Mouse (Mus musculus) MEL (cell line): Measurements from ENCODE around the gene Rtp3. TPM values are rescaled to one million over a fixed set of nuclear protein-coding genes. Genes with fewer than 3 reads are reported as not detected.

Experiments used
- DNase-seq: peaks from one replicate; pipeline ENCODE4 v3.0.0; 2011; ENCODE audit warnings: low read depth, low spot score
- H3K27ac ChIP-seq: 2 replicates; pipeline ENCODE4 v1.5.1; 2012; ENCODE audit warnings: low read depth, mild to moderate bottlenecking, control low read depth, low read length, moderate library complexity; ENCODE audit not compliant: control insufficient read depth
- H3K27me3 ChIP-seq, 2 experiments: fragments of 150-350 bp in 1 of 2; sonication (generic) in 1 of 2; 2 replicates each; pipeline ENCODE4 v1.6.1; 2012; ENCODE audit warnings: low read length in 2 of 2, mild to moderate bottlenecking in 2 of 2, improper control_type of control experiment in 1 of 2, moderate library complexity in 1 of 2; ENCODE audit not compliant: insufficient read depth in 2 of 2, control insufficient read depth in 1 of 2
- H3K36me3 ChIP-seq, 2 experiments: 2 replicates each; pipeline ENCODE4 v1.6.1; 2012 to 2014; ENCODE audit warnings: low read length in 2 of 2, improper control_type of control experiment in 1 of 2, inconsistent platforms in 1 of 2, mild to moderate bottlenecking in 1 of 2; ENCODE audit not compliant: insufficient read depth in 2 of 2, control insufficient read depth in 1 of 2
- H3K4me1 ChIP-seq, 2 experiments: fragments of 150-350 bp in 1 of 2; sonication (generic) in 1 of 2; 2 replicates each; pipeline ENCODE4 v1.6.1; 2012; ENCODE audit warnings: low read length in 2 of 2, improper control_type of control experiment in 1 of 2, mild to moderate bottlenecking in 1 of 2; ENCODE audit not compliant: insufficient read depth in 2 of 2, control insufficient read depth in 1 of 2
- H3K4me3 ChIP-seq, 2 experiments: fragments of 150-350 bp in 1 of 2; sonication (generic) in 1 of 2; 2 replicates each; pipeline ENCODE4 v1.5.1; 2012; ENCODE audit warnings: low read depth in 2 of 2, low read length in 2 of 2, mild to moderate bottlenecking in 2 of 2, moderate library complexity in 2 of 2, control low read depth in 1 of 2, improper control_type of control experiment in 1 of 2; ENCODE audit not compliant: control insufficient read depth in 1 of 2, insufficient read depth in 1 of 2
- H3K79me2 ChIP-seq: 2 replicates; pipeline ENCODE4 v1.6.1; 2012; ENCODE audit warnings: mild to moderate bottlenecking, low read length, moderate library complexity; ENCODE audit not compliant: control insufficient read depth, poor library complexity, insufficient read depth
- H3K9ac ChIP-seq: 2 replicates; pipeline ENCODE4 v1.6.1; 2012; ENCODE audit warnings: low read depth, mild to moderate bottlenecking, control low read depth, low read length, moderate library complexity; ENCODE audit not compliant: control insufficient read depth, poor library complexity, severe bottlenecking
- H3K9me3 ChIP-seq: fragments of 150-350 bp; sonication (generic); replicated peaks from 2 replicates; pipeline ENCODE4 v1.6.1; 2012; ENCODE audit warnings: mild to moderate bottlenecking, low read length, improper control_type of control experiment, moderate library complexity; ENCODE audit not compliant: insufficient read depth
- BHLHE40 ChIP-seq: IDR thresholded peaks from 2 replicates; pipeline ENCODE4 v1.6.1; 2012; ENCODE audit warnings: low read depth, mild to moderate bottlenecking, inconsistent platforms, low read length, improper control_type of control experiment, borderline replicate concordance
- CHD2 ChIP-seq: IDR thresholded peaks from 2 replicates; pipeline ENCODE4 v1.6.1; 2011; ENCODE audit warnings: low read length, improper control_type of control experiment
- CTCF ChIP-seq, 3 experiments: IDR thresholded peaks in 2 of 3; conservative IDR thresholded peaks in 1 of 3; 2 replicates each; pipeline ENCODE4 v1.5.1; 2011 to 2012; ENCODE audit warnings: low read length in 3 of 3, low read depth in 2 of 3, mild to moderate bottlenecking in 2 of 3, improper control_type of control experiment in 1 of 3, inconsistent platforms in 1 of 3, mixed read lengths in 1 of 3, moderate library complexity in 1 of 3; ENCODE audit not compliant: control insufficient read depth in 1 of 3, insufficient read depth in 1 of 3, poor library complexity in 1 of 3, severe bottlenecking in 1 of 3
- ELF1 ChIP-seq: IDR thresholded peaks from 2 replicates; pipeline ENCODE4 v1.6.1; 2014; ENCODE audit warnings: low read depth, mild to moderate bottlenecking, inconsistent platforms, low read length, improper control_type of control experiment, moderate library complexity
- GATA1 ChIP-seq: IDR thresholded peaks from 2 replicates; pipeline ENCODE4 v1.6.1; 2011; ENCODE audit warnings: low read depth, low read length, improper control_type of control experiment
- MXI1 ChIP-seq: IDR thresholded peaks from 2 replicates; pipeline ENCODE4 v1.6.1; 2011; ENCODE audit warnings: mild to moderate bottlenecking, low read depth, low read length, improper control_type of control experiment
- NELFE ChIP-seq: IDR thresholded peaks from 2 replicates; pipeline ENCODE4 v1.6.1; 2011; ENCODE audit warnings: low read depth, low read length, improper control_type of control experiment
- POLR2A ChIP-seq, 2 experiments: IDR thresholded peaks; 2 replicates each; pipeline ENCODE4 v1.6.1; 2011 to 2012; ENCODE audit warnings: low read length in 2 of 2, mild to moderate bottlenecking in 2 of 2, control low read depth in 1 of 2, improper control_type of control experiment in 1 of 2, low read depth in 1 of 2, moderate library complexity in 1 of 2; ENCODE audit not compliant: control insufficient read depth in 1 of 2, insufficient read depth in 1 of 2, poor library complexity in 1 of 2
- POLR2AphosphoS5 ChIP-seq: IDR thresholded peaks from 2 replicates; pipeline ENCODE4 v1.6.1; 2012; ENCODE audit warnings: low read depth, borderline replicate concordance, mild to moderate bottlenecking, inconsistent platforms, low read length, moderate library complexity, mixed read lengths
- RAD21 ChIP-seq: IDR thresholded peaks from 2 replicates; pipeline ENCODE4 v1.6.1; 2011; ENCODE audit warnings: mild to moderate bottlenecking, low read depth, low read length, improper control_type of control experiment
- RCOR1 ChIP-seq: IDR thresholded peaks from 2 replicates; pipeline ENCODE4 v1.6.1; 2012; ENCODE audit warnings: low read depth, mild to moderate bottlenecking, inconsistent platforms, low read length, improper control_type of control experiment
- SIN3A ChIP-seq: IDR thresholded peaks from 2 replicates; pipeline ENCODE4 v1.6.1; 2012; ENCODE audit warnings: low read length, improper control_type of control experiment, inconsistent platforms
- SMC3 ChIP-seq: IDR thresholded peaks from 2 replicates; pipeline ENCODE4 v1.6.1; 2011; ENCODE audit warnings: low read depth, low read length, improper control_type of control experiment
- TAL1 ChIP-seq: IDR thresholded peaks from 2 replicates; pipeline ENCODE4 v1.6.1; 2012; ENCODE audit warnings: mild to moderate bottlenecking, inconsistent platforms, low read length, moderate library complexity, mixed read lengths
- TCF12 ChIP-seq: IDR thresholded peaks from 2 replicates; pipeline ENCODE4 v1.6.1; 2014; ENCODE audit warnings: low read depth, mild to moderate bottlenecking, inconsistent platforms, low read length, improper control_type of control experiment, moderate library complexity
- USF1 ChIP-seq: IDR thresholded peaks from 2 replicates; pipeline ENCODE4 v1.6.1; 2014; ENCODE audit warnings: low read depth, mild to moderate bottlenecking, inconsistent platforms, low read length, improper control_type of control experiment, moderate library complexity
- ZKSCAN1 ChIP-seq: IDR thresholded peaks from 2 replicates; pipeline ENCODE4 v1.6.1; 2012; ENCODE audit warnings: low read depth, mild to moderate bottlenecking, inconsistent platforms, low read length, improper control_type of control experiment, moderate library complexity
- ZMIZ1 ChIP-seq: IDR thresholded peaks from 2 replicates; pipeline ENCODE4 v1.6.1; 2012; ENCODE audit warnings: low read depth, mild to moderate bottlenecking, inconsistent platforms, low read length, improper control_type of control experiment, moderate library complexity
- ZNF384 ChIP-seq: IDR thresholded peaks from 2 replicates; pipeline ENCODE4 v1.6.1; 2012; ENCODE audit warnings: low read depth, mild to moderate bottlenecking, inconsistent platforms, low read length, improper control_type of control experiment
- polyA plus RNA-seq, 2 experiments: library from polyadenylated mRNA; stranded (reverse) in 1 of 2; unstranded in 1 of 2; fragments of >175 nt in 1 of 2; fragments of >200 nt in 1 of 2; gene quantifications; 2 replicates each; pipeline versions ENCODE4 v1.2.1 to v1.2.4; 2012; ENCODE audit warnings: low replicate concordance in 2 of 2, low read depth in 1 of 2; ENCODE audit not compliant: insufficient read length in 2 of 2, insufficient read depth in 1 of 2, missing spikeins in 1 of 2
- total RNA-seq: library from RNA; depleted of rRNA; stranded (reverse); fragments of 300-350 nt; gene quantifications from 2 replicates; pipeline ENCODE4 v1.2.3, GENCODE M21; 2012

Gene Rtp3
- total and polyA plus RNA-seq, 3 experiments, result not detected

DNA sequence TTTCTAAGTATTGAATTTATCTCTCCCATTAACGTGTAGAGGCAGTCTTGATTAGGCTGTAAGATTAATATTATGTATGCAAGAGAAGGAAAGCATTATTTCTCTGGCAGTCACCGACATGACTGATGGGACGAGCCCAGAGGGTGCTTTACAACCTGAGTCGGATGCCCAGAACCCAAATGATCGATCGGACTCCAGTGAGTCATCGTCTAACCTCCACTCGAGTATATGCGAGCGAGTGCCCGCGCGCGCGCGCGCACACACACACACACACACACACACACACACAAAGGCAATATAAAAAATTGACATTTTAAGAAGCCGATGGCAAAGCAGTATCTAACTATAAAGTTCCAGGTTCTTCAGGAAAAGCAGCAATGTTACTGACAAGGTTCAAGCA lies 45.0 kb downstream of the Rtp3 start:
- Histone ChIP-seq H3K9me3 (no peaks in the 10 kb centered on the region), H3K4me1 (peaks cover 0 to 7% of the 10 kb centered on the region in 2 experiments; a peak in 1 of 4 replicates), H3K27ac (no peak overlapping the region), H3K36me3 (no peaks in the 10 kb centered on the region), H3K9ac (no peak overlapping the region), H3K27me3 (no peaks in the 10 kb centered on the region)
- no peak for DNase-seq
- TF ChIP-seq ZKSCAN1 (no peak), ZMIZ1 (no peak), SIN3A (no peak), POLR2A (IDR thresholded peaks at IDR 0.05; ENCODE audit: control insufficient read depth in 1 of 2, insufficient read depth in 1 of 2, low read depth in 1 of 2, low read length in 2 of 2, poor library complexity in 1 of 2) (no peak), CHD2 (no peak), ZNF384 (no peak), SMC3 (no peak), USF1 (no peak), POLR2AphosphoS5 (no peak), GATA1 (no peak), RCOR1 (no peak)
- TF ChIP-seq, all 39 proteins: peak for 0
- Histone ChIP-seq H3K79me2 (no peaks in the 10 kb centered on the region), H3K4me3 (no peak overlapping the region)

DNA sequence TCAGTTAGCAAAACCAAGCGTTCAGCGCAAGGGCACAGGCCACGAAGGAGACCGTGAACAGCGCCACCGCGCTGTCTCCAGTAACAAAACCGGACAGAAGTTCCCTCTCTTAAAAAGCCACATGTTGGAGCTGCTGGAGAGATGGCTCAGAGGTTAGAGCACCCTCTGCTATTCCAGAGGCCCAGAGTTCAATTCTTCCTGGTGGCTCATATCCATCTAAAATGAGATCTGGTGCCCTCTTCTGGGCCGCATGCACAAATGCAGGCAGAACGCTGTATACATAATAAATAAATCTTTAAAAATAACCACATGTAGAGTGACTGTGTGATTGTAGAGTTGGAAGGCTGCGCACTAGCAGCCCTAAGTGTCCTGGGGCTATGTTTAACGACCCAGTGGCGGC lies 46.1 kb downstream of the Rtp3 start:
- H3K9me3 ChIP-seq, result no peaks in the 10 kb centered on the region
- H3K4me3 ChIP-seq, result no peak overlapping the region
- peaks cover 0 to 6% of the 10 kb centered on the region in 2 experiments; a peak in 1 of 4 replicates for H3K4me1 ChIP-seq
- TF ChIP-seq POLR2AphosphoS5, result no peak
- TF ChIP-seq CTCF (IDR thresholded peaks at IDR 0.05 in 2 of 3, conservative IDR thresholded peaks at IDR 0.05 in 1 of 3; ENCODE audit: control insufficient read depth in 1 of 3, insufficient read depth in 1 of 3, low read depth in 2 of 3, low read length in 3 of 3, poor library complexity in 1 of 3, severe bottlenecking in 1 of 3), result peak; percentile 18 to 41 (median 40); a peak in 5 of 6 replicates
- TF ChIP-seq RAD21, result peak; percentile 25
- TF ChIP-seq TAL1, result no peak
- TF ChIP-seq ZKSCAN1, result no peak
- TF ChIP-seq ELF1, result no peak
- no peak for TF ChIP-seq BHLHE40
- no peak for TF ChIP-seq MXI1
- peak; percentile 37 for TF ChIP-seq SMC3
- no peak for TF ChIP-seq NELFE
- no peak for TF ChIP-seq TCF12
- DNase-seq, result peak; percentile 20
- H3K9ac ChIP-seq, result no peak overlapping the region
- no peaks in the 10 kb centered on the region for H3K27me3 ChIP-seq
- H3K79me2 ChIP-seq, result no peaks in the 10 kb centered on the region
- H3K36me3 ChIP-seq, result no peaks in the 10 kb centered on the region
- no peak overlapping the region for H3K27ac ChIP-seq
